In the genomic region with DNA sequence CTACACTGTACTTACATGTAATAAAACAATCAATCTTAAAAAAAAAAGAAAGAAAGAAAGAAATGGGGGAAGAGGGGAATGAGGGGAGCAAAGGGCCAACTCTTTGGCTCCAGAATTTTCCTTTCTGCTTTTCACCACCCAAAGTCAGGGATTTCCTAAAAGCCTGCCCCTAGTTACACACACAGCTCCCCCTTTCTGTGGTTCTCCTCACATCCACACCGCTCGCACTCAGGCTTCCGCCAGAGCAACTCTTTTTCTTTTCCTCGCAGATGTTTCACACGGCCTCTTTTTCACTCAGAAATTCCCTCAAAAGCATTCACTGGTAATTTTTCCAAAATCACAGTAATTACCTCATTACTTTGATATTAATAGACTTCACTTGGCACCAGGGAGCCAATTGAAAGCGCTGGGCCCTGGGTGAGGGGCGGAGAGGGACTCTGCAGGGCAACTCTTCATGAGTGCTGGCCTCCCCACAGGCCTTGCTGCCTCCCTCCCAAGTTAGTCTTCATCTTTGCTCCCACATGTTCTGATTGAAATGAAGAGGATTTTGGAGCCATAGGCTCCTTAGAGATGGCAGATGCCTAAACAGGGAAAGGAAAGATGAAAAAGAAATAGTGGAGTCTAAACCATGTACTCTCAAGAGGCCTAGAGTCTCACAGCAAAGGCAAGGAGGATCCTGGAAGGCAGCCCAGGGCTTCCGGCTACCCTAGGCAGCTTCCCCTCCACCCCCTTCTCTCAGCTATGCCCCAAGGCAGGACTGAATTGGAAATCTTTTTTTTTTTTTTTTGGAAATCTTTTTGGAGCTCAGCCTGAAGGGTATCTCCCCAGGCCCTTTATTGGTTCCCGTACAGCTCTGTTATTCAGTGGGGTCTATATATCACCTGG, we compare ENCODE assay signal across 13 mouse cellular contexts. TPM values are rescaled to one million over a fixed set of nuclear protein-coding genes. Genes with fewer than 3 reads are reported as not detected.
DNase-seq lines count a peak whose midpoint lies in the region; ATAC-seq and TF ChIP-seq lines count a peak whose summit lies in the region.
"Had no signal": no experiment of that assay in that cellular context is flagged by ENCODE, and none has a peak within 500 bp of the region (broad histone marks: within the 10 kb centered on the region; RNA-seq: fewer than 3 reads in every experiment).

No protein-coding gene starts in this region.

- intact Hi-C loops in heart, postnatal 25 days (cut with DNase I) = no loop called here

- no peak for DNase-seq in layer of hippocampus, adult 2 months (ENCODE audit: low spot score in 2 of 2)
- no peak for DNase-seq in layer of hippocampus, postnatal 14 days (ENCODE audit: low spot score in 2 of 2)
- peak; percentile 53 for DNase-seq in R1 (ENCODE audit: low read depth, low spot score)
- DNase-seq in forebrain, embryonic 14.5 days (ENCODE audit: low spot score) = peak; percentile 79
- DNase-seq in heart, postnatal 25 days (ENCODE audit: low spot score) = no peak
- no peak for DNase-seq in layer of hippocampus, adult 9-11 months
- DNase-seq: right cerebral cortex, postnatal 25 days; thymus, adult 18-20 months had no signal

- H3K4me1 ChIP-seq in forebrain, embryonic 14.5 days (ENCODE audit: control insufficient read depth, insufficient read depth, low read length) = peaks cover 4% of the 10 kb centered on the region
- H3K4me1 ChIP-seq in midbrain, embryonic 15.5 days = 0 out of 2 replicates have a peak, but pooled peaks cover 10% of the 10 kb centered on the region
- H3K4me1 ChIP-seq: intestine, embryonic 15.5 days had no signal

- peak; percentile 51 for TF ChIP-seq CTCF in layer of hippocampus, adult 2 months (conservative IDR thresholded peaks at IDR 0.05)

- H3K9me3 ChIP-seq in forebrain, embryonic 14.5 days (replicated peaks; ENCODE audit: control insufficient read depth, low read length) = no peaks in the 10 kb centered on the region
- H3K9me3 ChIP-seq in midbrain, embryonic 15.5 days = no peaks in the 10 kb centered on the region
- H3K9me3 ChIP-seq: intestine, embryonic 15.5 days had no signal

- no peaks in the 10 kb centered on the region for H3K36me3 ChIP-seq in forebrain, embryonic 14.5 days (ENCODE audit: control insufficient read depth, insufficient read depth, low read length)
- H3K36me3 ChIP-seq in midbrain, embryonic 15.5 days (replicated peaks) = no peaks in the 10 kb centered on the region
- H3K36me3 ChIP-seq: intestine, embryonic 15.5 days had no signal

- peak overlapping the region; percentile 36; the same call in 1 of the 2 replicates for H3K27ac ChIP-seq in layer of hippocampus, adult 2 months
- H3K27ac ChIP-seq in forebrain, embryonic 14.5 days (ENCODE audit: low read depth, low read length) = peak overlapping the region; percentile 67
- H3K27ac ChIP-seq in midbrain, embryonic 15.5 days = peak overlapping the region; percentile 24; the same call in 1 of the 2 replicates
- H3K27ac ChIP-seq: intestine, embryonic 15.5 days; kidney, postnatal 0 days had no signal

- 29% methylated on average over 9 of the region's 9 CpGs for WGBS in forebrain, embryonic 14.5 days
- WGBS in midbrain, embryonic 15.5 days = 56% methylated on average over 9 of the region's 9 CpGs

- no peak overlapping the region for H3K9ac ChIP-seq in forebrain, embryonic 14.5 days (ENCODE audit: low read length)
- H3K9ac ChIP-seq in midbrain, embryonic 15.5 days = no peak overlapping the region
- H3K9ac ChIP-seq: intestine, embryonic 15.5 days had no signal

- H3K4me2 ChIP-seq in forebrain, embryonic 14.5 days (ENCODE audit: low read length) = no peak overlapping the region
- no peak overlapping the region for H3K4me2 ChIP-seq in midbrain, embryonic 15.5 days
- H3K4me2 ChIP-seq: intestine, embryonic 15.5 days had no signal

- ATAC-seq in forebrain, embryonic 14.5 days = peak; percentile 24; the same call in 1 of the 2 replicates
- no peak for ATAC-seq in midbrain, embryonic 15.5 days (replicated peaks)
- ATAC-seq: intestine, embryonic 15.5 days had no signal

- no peaks in the 10 kb centered on the region for H3K27me3 ChIP-seq in forebrain, embryonic 14.5 days (replicated peaks; ENCODE audit: control insufficient read depth, insufficient read depth, low read length)
- H3K27me3 ChIP-seq in midbrain, embryonic 15.5 days (replicated peaks) = no peaks in the 10 kb centered on the region
- H3K27me3 ChIP-seq: intestine, embryonic 15.5 days had no signal

- no peak overlapping the region for H3K4me3 ChIP-seq in layer of hippocampus, adult 2 months
- no peak overlapping the region for H3K4me3 ChIP-seq in forebrain, embryonic 14.5 days (ENCODE audit: low read depth, low read length)
- no peak overlapping the region for H3K4me3 ChIP-seq in midbrain, embryonic 15.5 days
- H3K4me3 ChIP-seq: intestine, embryonic 15.5 days; myocyte had no signal

RNA-seq across cellular contexts. Expression of gene Snta1, which starts 12.0 kb away (rescaled TPM):
- 10 to 100 TPM; 46.2 to 46.9 TPM for total RNA-seq in layer of hippocampus, adult 2 months (2021)
- 10 to 100 TPM; 43.6 to 47.1 TPM for total RNA-seq in layer of hippocampus, postnatal 14 days (2021)
- polyA plus RNA-seq in forebrain, embryonic 14.5 days (2014; fragmentation: Nextera tagmentation; extraction: Ambion mirVana) = 2.6 and 4.6 TPM in 2 replicates
- 10.2 and 13.2 TPM in 2 replicates for polyA plus RNA-seq in midbrain, embryonic 15.5 days (2015; fragmentation: Nextera tagmentation; extraction: Ambion mirVana)
- 10 to 100 TPM; 88.8 to 90.4 TPM for total RNA-seq in heart, postnatal 25 days (2021)
- total RNA-seq: granulocyte monocyte progenitor cell, adult 5-6 weeks had no signal

RNA-seq across cellular contexts. Expression of gene Cbfa2t2, which starts 16.4 kb away (rescaled TPM):
- total RNA-seq in layer of hippocampus, adult 2 months (2021) = 10 to 100 TPM; 55.1 to 55.8 TPM
- total RNA-seq in layer of hippocampus, postnatal 14 days (2021) = 10 to 100 TPM; 43.3 to 50.4 TPM
- 51.9 and 59.4 TPM in 2 replicates for polyA plus RNA-seq in forebrain, embryonic 14.5 days (2014; fragmentation: Nextera tagmentation; extraction: Ambion mirVana)
- polyA plus RNA-seq in midbrain, embryonic 15.5 days (2015; fragmentation: Nextera tagmentation; extraction: Ambion mirVana) = 55.8 and 59.3 TPM in 2 replicates
- total RNA-seq in heart, postnatal 25 days (2021) = 10 to 100 TPM; 14.3 to 18.4 TPM

RNA-seq across cellular contexts. Expression of gene Cdk5rap1, which starts 47.1 kb away (rescaled TPM):
- 10 to 100 TPM; 15.3 to 18.3 TPM for total RNA-seq in layer of hippocampus, adult 2 months (2021)
- 10 to 100 TPM; 14.4 to 16.0 TPM for total RNA-seq in layer of hippocampus, postnatal 14 days (2021)
- 18.8 and 24.1 TPM in 2 replicates for polyA plus RNA-seq in forebrain, embryonic 14.5 days (2014; fragmentation: Nextera tagmentation; extraction: Ambion mirVana)
- polyA plus RNA-seq in midbrain, embryonic 15.5 days (2015; fragmentation: Nextera tagmentation; extraction: Ambion mirVana) = 14.0 and 16.5 TPM in 2 replicates
- total RNA-seq in heart, postnatal 25 days (2021) = 10 to 100 TPM; 23.1 to 25.6 TPM

Comparison
In these comparisons a context has a peak if more than half of its experiments do, and no peak if none do; other contexts are left out.
1. DNase-seq: peak in R1 (single experiment) and forebrain, embryonic 14.5 days (single experiment); none in layer of hippocampus, adult 2 months (0 of 2), layer of hippocampus, postnatal 14 days (0 of 2), heart, postnatal 25 days (single experiment) and layer of hippocampus, adult 9-11 months (single experiment).
2. Peak in every context shown above with its lines, with median percentiles within 50 percentile points of each other: H3K27ac ChIP-seq.